Mouse (Mus musculus): Measurements from ENCODE around the gene Dgkq. TPM values are rescaled to one million over a fixed set of nuclear protein-coding genes. Genes with fewer than 3 reads are reported as not detected.

The Dgkq gene
- total RNA-seq, 1 experiment, result 25.5 TPM

DNA sequence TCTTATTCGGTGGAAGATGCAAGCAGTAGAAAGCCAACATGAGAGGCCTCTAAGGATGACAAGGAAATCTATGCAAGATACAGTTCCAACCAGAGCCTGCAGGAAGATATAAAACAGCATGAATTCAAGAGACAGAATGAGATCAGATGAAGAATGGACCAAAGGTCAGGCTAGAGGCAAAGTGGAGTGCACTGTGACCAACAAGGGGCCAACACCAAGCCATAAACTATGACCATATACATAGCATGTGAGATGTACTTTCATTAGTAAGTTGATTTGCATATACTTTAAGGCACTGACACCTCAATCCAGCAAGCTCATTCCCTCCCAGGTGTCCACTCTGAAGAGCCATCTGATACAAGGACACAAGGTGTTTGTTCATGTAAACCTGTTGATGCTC, 59.0 kb downstream of the Dgkq start:
- peaks cover 38% of the 10 kb centered on the region for H3K36me3 ChIP-seq (ENCODE audit: control insufficient read depth, insufficient read depth, low read length, poor library complexity, severe bottlenecking)
- no peaks in the 10 kb centered on the region for H3K4me1 ChIP-seq (ENCODE audit: control insufficient read depth in 2 of 2, insufficient read depth in 2 of 2, low read length in 2 of 2, poor library complexity in 1 of 2)
- H3K9ac ChIP-seq (ENCODE audit: insufficient read depth, low read depth, low read length, poor library complexity, severe bottlenecking), result no peak overlapping the region
- H3K27ac ChIP-seq (ENCODE audit: insufficient read depth, low read depth, low read length, poor library complexity, severe bottlenecking), result no peak overlapping the region
- TF ChIP-seq ZNF384 (IDR thresholded peaks at IDR 0.05; ENCODE audit: low read depth, low read length) (no peak), CHD2 (IDR thresholded peaks at IDR 0.05; ENCODE audit: low read depth, low read length) (no peak), HCFC1 (IDR thresholded peaks at IDR 0.05; ENCODE audit: borderline replicate concordance, insufficient read depth, low read length) (no peak), MAFK (IDR thresholded peaks at IDR 0.05; ENCODE audit: insufficient read depth, low read depth, low read length) (no peak), ZC3H11A (IDR thresholded peaks at IDR 0.05; ENCODE audit: borderline replicate concordance, low read depth, low read length) (no peak)
- DNase-seq (ENCODE audit: low read depth, low spot score), result no peak
- in situ Hi-C loops (cut with MboI; ENCODE audit: low sequenced_read_pairs in 2 of 2, unreplicated experiment in 2 of 2), result no loop called here
- H3K4me3 ChIP-seq (ENCODE audit: insufficient read depth in 1 of 2, low read depth in 1 of 2, low read length in 2 of 2, poor library complexity in 1 of 2, severe bottlenecking in 1 of 2), result no peak overlapping the region
- H3K9me3 ChIP-seq (ENCODE audit: control insufficient read depth, insufficient read depth, low read depth, low read length), result no peaks in the 10 kb centered on the region

DNA sequence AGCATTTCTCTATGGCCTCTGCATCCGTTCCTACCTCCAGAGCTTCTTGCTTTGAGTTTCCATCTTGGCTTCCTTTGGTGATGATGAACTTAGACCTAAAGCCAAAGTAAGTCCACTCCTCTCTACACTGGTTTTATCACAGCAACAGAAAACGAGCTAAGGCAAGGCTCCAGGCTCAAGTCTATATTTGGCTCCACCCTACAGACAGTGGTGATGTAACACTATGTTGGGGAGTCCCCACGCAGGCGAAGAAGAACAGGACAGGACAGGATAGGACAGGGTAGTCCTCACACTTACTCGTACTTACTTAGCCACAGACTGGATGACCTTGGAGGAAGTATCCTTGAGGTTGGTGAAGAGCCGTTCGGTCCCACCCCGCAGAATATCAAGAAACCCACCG, 66.9 kb downstream of the Dgkq start:
- Histone ChIP-seq H3K4me3 (ENCODE audit: insufficient read depth in 1 of 2, low read depth in 1 of 2, low read length in 2 of 2, poor library complexity in 1 of 2, severe bottlenecking in 1 of 2) (no peak overlapping the region), H3K9me3 (ENCODE audit: control insufficient read depth, insufficient read depth, low read depth, low read length) (no peaks in the 10 kb centered on the region), H3K36me3 (ENCODE audit: control insufficient read depth, insufficient read depth, low read length, poor library complexity, severe bottlenecking) (peaks cover 44% of the 10 kb centered on the region), H3K9ac (ENCODE audit: insufficient read depth, low read depth, low read length, poor library complexity, severe bottlenecking) (no peak overlapping the region), H3K4me1 (ENCODE audit: control insufficient read depth in 2 of 2, insufficient read depth in 2 of 2, low read length in 2 of 2, poor library complexity in 1 of 2) (no peaks in the 10 kb centered on the region), H3K27ac (ENCODE audit: insufficient read depth, low read depth, low read length, poor library complexity, severe bottlenecking) (no peak overlapping the region)
- in situ Hi-C loops (cut with MboI; ENCODE audit: low sequenced_read_pairs in 2 of 2, unreplicated experiment in 2 of 2), result no loop called here
- DNase-seq (ENCODE audit: low read depth, low spot score), result no peak
- no peak for TF ChIP-seq ZC3H11A (IDR thresholded peaks at IDR 0.05; ENCODE audit: borderline replicate concordance, low read depth, low read length)

DNA sequence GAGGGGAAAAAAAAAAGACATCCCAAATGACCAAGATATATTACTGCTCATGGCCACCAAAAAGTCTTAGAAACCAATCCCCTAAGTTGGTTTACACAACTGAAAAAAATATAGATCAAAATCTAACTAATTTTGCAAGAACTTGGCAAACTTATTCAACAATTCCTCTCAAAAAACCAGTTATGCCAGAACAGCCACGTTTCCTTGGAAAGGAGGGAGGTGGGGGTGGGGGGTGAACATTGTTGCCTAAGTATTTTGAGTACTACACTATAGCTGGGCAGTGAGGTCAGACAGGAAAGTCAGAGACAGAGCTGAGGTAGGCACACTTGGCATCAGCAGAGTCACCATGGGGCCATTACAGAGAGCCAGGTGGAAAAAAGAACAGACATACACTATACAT, 69.5 kb downstream of the Dgkq start:
- Histone ChIP-seq H3K27ac (ENCODE audit: insufficient read depth, low read depth, low read length, poor library complexity, severe bottlenecking) (no peak overlapping the region), H3K36me3 (ENCODE audit: control insufficient read depth, insufficient read depth, low read length, poor library complexity, severe bottlenecking) (peaks cover 38% of the 10 kb centered on the region), H3K9ac (ENCODE audit: insufficient read depth, low read depth, low read length, poor library complexity, severe bottlenecking) (no peak overlapping the region), H3K9me3 (ENCODE audit: control insufficient read depth, insufficient read depth, low read depth, low read length) (no peaks in the 10 kb centered on the region), H3K4me1 (ENCODE audit: control insufficient read depth in 2 of 2, insufficient read depth in 2 of 2, low read length in 2 of 2, poor library complexity in 1 of 2) (no peaks in the 10 kb centered on the region), H3K4me3 (ENCODE audit: insufficient read depth in 1 of 2, low read depth in 1 of 2, low read length in 2 of 2, poor library complexity in 1 of 2, severe bottlenecking in 1 of 2) (no peak overlapping the region)
- in situ Hi-C loops (cut with MboI; ENCODE audit: low sequenced_read_pairs in 2 of 2, unreplicated experiment in 2 of 2), result no loop called here
- DNase-seq (ENCODE audit: low read depth, low spot score), result no peak
- TF ChIP-seq CHD2 (IDR thresholded peaks at IDR 0.05; ENCODE audit: low read depth, low read length), result no peak
- no peak for TF ChIP-seq HCFC1 (IDR thresholded peaks at IDR 0.05; ENCODE audit: borderline replicate concordance, insufficient read depth, low read length)

Other genes starting within 250 kb of the Dgkq start
- gene Atp5k, start 235.2 kb downstream of the Dgkq start, total RNA-seq (2012; rRNA removed), result 510 and 685 TPM in 2 replicates
- gene Mfsd7a, start 220.8 kb downstream of the Dgkq start, total RNA-seq (2012; rRNA removed), result 0.36 and 0.79 TPM in 2 replicates
- 29.1 and 29.6 TPM in 2 replicates for gene Pcgf3, start 208.4 kb downstream of the Dgkq start, total RNA-seq (2012; rRNA removed)
- 0.58 and 0.85 TPM in 2 replicates for gene Cplx1, start 119.6 kb downstream of the Dgkq start, total RNA-seq (2012; rRNA removed)
- 44.8 and 49.1 TPM in 2 replicates for gene Gak, start 39.9 kb downstream of the Dgkq start, total RNA-seq (2012; rRNA removed)
- 14.1 and 14.5 TPM in 2 replicates for gene Tmem175, start 39.9 kb downstream of the Dgkq start, total RNA-seq (2012; rRNA removed)
- gene Idua, start 9.3 kb downstream of the Dgkq start, total RNA-seq (2012; rRNA removed), result 3.7 and 5.2 TPM in 2 replicates
- 0.26 and 0.27 TPM in 2 replicates for gene Slc26a1, start 5.9 kb upstream of the Dgkq start, total RNA-seq (2012; rRNA removed)
- 15.5 and 18.9 TPM in 2 replicates for gene Fgfrl1, start 22.7 kb upstream of the Dgkq start, total RNA-seq (2012; rRNA removed)
- 0.31 TPM in 1 of 2 replicates, not detected in the other for gene Rnf212, start 105.3 kb upstream of the Dgkq start, total RNA-seq (2012; rRNA removed)
- gene Tmed11, start 125.7 kb upstream of the Dgkq start, total RNA-seq (2012; rRNA removed), result not detected in 2 replicates
- gene Vmn2r8, start 139.2 kb upstream of the Dgkq start, total RNA-seq (2012; rRNA removed), result not detected in 2 replicates
- not detected in 2 replicates for gene Vmn2r9, start 182.9 kb upstream of the Dgkq start, total RNA-seq (2012; rRNA removed)